Mouse (Mus musculus) stomach, embryonic 15.5 days (tissue): ENCODE results near the gene Sec11a. TPM values are rescaled to one million over a fixed set of nuclear protein-coding genes. Genes with fewer than 3 reads are reported as not detected.
A peak's percentile ranks its signal among the peaks of the same experiment; 100 is the strongest.

ENCODE experiments used
- ATAC-seq: fragments of 200-750 bp; cut with Nextera tagmentation; 2 replicates; pipeline ENCODE4 v1.8.0; 2017; ENCODE audit warnings: low read depth, moderate number of reproducible peaks, moderate TSS enrichment; ENCODE audit not compliant: insufficient read depth, low FRiP score
- H3K27ac ChIP-seq: fragments of 300-500 bp; sonication (generic); 2 replicates; pipeline ENCODE4 v1.5.1; 2015; ENCODE audit warnings: mild to moderate bottlenecking, inconsistent platforms
- H3K27me3 ChIP-seq: fragments of 300-500 bp; sonication (generic); replicated peaks from 2 replicates; pipeline ENCODE4 v1.6.1; 2015; ENCODE audit warnings: inconsistent platforms
- H3K36me3 ChIP-seq: fragments of 300-500 bp; sonication (generic); 2 replicates; pipeline ENCODE4 v1.6.1; 2015; ENCODE audit warnings: inconsistent platforms
- H3K4me1 ChIP-seq: fragments of 300-500 bp; sonication (generic); 2 replicates; pipeline ENCODE4 v1.6.1; 2015; ENCODE audit warnings: inconsistent platforms
- H3K4me2 ChIP-seq: fragments of 300-500 bp; sonication (generic); 2 replicates; pipeline ENCODE4 v1.6.1; 2015; ENCODE audit warnings: mild to moderate bottlenecking, inconsistent platforms
- H3K4me3 ChIP-seq: fragments of 300-500 bp; sonication (generic); replicated peaks from 2 replicates; pipeline ENCODE4 v1.5.1; 2015; ENCODE audit warnings: inconsistent platforms
- H3K9ac ChIP-seq: fragments of 300-500 bp; sonication (generic); 2 replicates; pipeline ENCODE4 v1.6.1; 2015; ENCODE audit warnings: inconsistent platforms
- H3K9me3 ChIP-seq: fragments of 300-500 bp; sonication (generic); 2 replicates; pipeline ENCODE4 v1.6.1; 2016; ENCODE audit warnings: inconsistent platforms
- WGBS: fragments of 180-500 bp; shearing (Covaris S2); methylation state at CpG from one replicate; pipeline ENCODE4 v1.1.7; 2015; 5-methylcytosine and 5-hydroxymethylcytosine counted together
- polyA plus RNA-seq: library from polyadenylated mRNA; unstranded; fragments of >200 nt; fragmentation: Nextera tagmentation; extraction: Ambion mirVana; gene quantifications from 2 replicates; pipeline ENCODE4 v1.2.1, GENCODE M21; 2015

Sec11a gene
- polyA plus RNA-seq, 1 experiment from 2014 or later, result 258 TPM

- Histone ChIP-seq H3K9me3 (no peaks in the 10 kb centered on the region), H3K9ac (no peak overlapping the region), H3K36me3 (peaks cover 55% of the 10 kb centered on the region), H3K27ac (no peak overlapping the region), H3K4me2 (no peak overlapping the region), H3K27me3 (no peaks in the 10 kb centered on the region), H3K4me3 (no peak overlapping the region), H3K4me1 (peaks cover 13% of the 10 kb centered on the region; the same call in 1 of the 2 replicates)
- ATAC-seq, result no peak
- WGBS, result 94% methylated on average over 15 of the region's 15 CpGs
Observed at GRCm38 (mm10) chr7:80893086-80893752, 54.4 kb downstream of the Sec11a start.

- WGBS, result 73% methylated on average over 13 of the region's 13 CpGs
- Histone ChIP-seq H3K9ac (no peak overlapping the region), H3K4me1 (peaks cover 13% of the 10 kb centered on the region; the same call in 1 of the 2 replicates), H3K27ac (peak overlapping the region; percentile 63; the same call in 1 of the 2 replicates), H3K36me3 (peaks cover 32% of the 10 kb centered on the region), H3K27me3 (no peaks in the 10 kb centered on the region), H3K4me2 (no peak overlapping the region), H3K9me3 (no peaks in the 10 kb centered on the region), H3K4me3 (no peak overlapping the region)
- no peak for ATAC-seq
Observed at GRCm38 (mm10) chr7:80889841-80890241, 57.7 kb downstream of the Sec11a start.

GRCm38 (mm10) chr7:80889021-80889511, 58.5 kb downstream of the Sec11a start:
- 38% methylated on average over 9 of the region's 9 CpGs for WGBS
- H3K36me3 ChIP-seq, result peaks cover 32% of the 10 kb centered on the region
- no peak overlapping the region for H3K4me2 ChIP-seq
- no peaks in the 10 kb centered on the region for H3K27me3 ChIP-seq
- H3K4me1 ChIP-seq, result peaks cover 13% of the 10 kb centered on the region; the same call in 1 of the 2 replicates
- peak; percentile 72 for ATAC-seq
- H3K9me3 ChIP-seq, result no peaks in the 10 kb centered on the region
- H3K27ac ChIP-seq, result peak overlapping the region; percentile 63; the same call in 1 of the 2 replicates
- no peak overlapping the region for H3K9ac ChIP-seq
- no peak overlapping the region for H3K4me3 ChIP-seq

GRCm38 (mm10) chr7:80888595-80888994, 59.0 kb downstream of the Sec11a start:
- Histone ChIP-seq H3K9ac (no peak overlapping the region), H3K4me2 (no peak overlapping the region), H3K9me3 (no peaks in the 10 kb centered on the region), H3K36me3 (peaks cover 31% of the 10 kb centered on the region), H3K27me3 (no peaks in the 10 kb centered on the region), H3K4me3 (no peak overlapping the region), H3K27ac (peak overlapping the region; percentile 63; the same call in 1 of the 2 replicates), H3K4me1 (peaks cover 13% of the 10 kb centered on the region; the same call in 1 of the 2 replicates)
- WGBS, result 64% methylated on average over 7 of the region's 7 CpGs
- ATAC-seq, result peak; percentile 28; the same call in 1 of the 2 replicates

- H3K4me2 ChIP-seq, result no peak overlapping the region
- H3K4me1 ChIP-seq, result peaks cover 13% of the 10 kb centered on the region; the same call in 1 of the 2 replicates
- H3K36me3 ChIP-seq, result peaks cover 3% of the 10 kb centered on the region
- H3K27ac ChIP-seq, result no peak overlapping the region
- no peaks in the 10 kb centered on the region for H3K27me3 ChIP-seq
- no peak overlapping the region for H3K9ac ChIP-seq
- H3K4me3 ChIP-seq, result no peak overlapping the region
- H3K9me3 ChIP-seq, result no peaks in the 10 kb centered on the region
- WGBS, result 13% methylated on average over 1 of the region's 1 CpGs
- ATAC-seq, result no peak
Observed at GRCm38 (mm10) chr7:80885666-80886065, 61.9 kb downstream of the Sec11a start.

- Histone ChIP-seq H3K9me3 (no peaks in the 10 kb centered on the region), H3K9ac (no peak overlapping the region), H3K36me3 (no peaks in the 10 kb centered on the region), H3K4me1 (no peaks in the 10 kb centered on the region), H3K27me3 (no peaks in the 10 kb centered on the region), H3K4me2 (peak overlapping the region; percentile 45), H3K4me3 (peak overlapping the region; percentile 16), H3K27ac (no peak overlapping the region)
- peak; percentile 92 for ATAC-seq
- 17% methylated on average over 14 of the region's 14 CpGs for WGBS
Observed at GRCm38 (mm10) chr7:80882830-80883505, 64.6 kb downstream of the Sec11a start.

- H3K4me3 ChIP-seq, result no peak overlapping the region
- ATAC-seq, result 0 out of 2 replicates have a peak, but pooled peaks have one; percentile 22
- no peak overlapping the region for H3K9ac ChIP-seq
- H3K4me1 ChIP-seq, result no peaks in the 10 kb centered on the region
- H3K27ac ChIP-seq, result no peak overlapping the region
- H3K27me3 ChIP-seq, result no peaks in the 10 kb centered on the region
- H3K9me3 ChIP-seq, result no peaks in the 10 kb centered on the region
- WGBS, result 62% methylated on average over 37 of the region's 37 CpGs
- peaks cover 32% of the 10 kb centered on the region for H3K36me3 ChIP-seq
- H3K4me2 ChIP-seq, result no peak overlapping the region
Observed at GRCm38 (mm10) chr7:80875727-80876126, 71.9 kb downstream of the Sec11a start.

- Histone ChIP-seq H3K9me3 (no peaks in the 10 kb centered on the region), H3K36me3 (peaks cover 42% of the 10 kb centered on the region), H3K4me2 (no peak overlapping the region), H3K27me3 (no peaks in the 10 kb centered on the region), H3K4me1 (no peaks in the 10 kb centered on the region), H3K27ac (no peak overlapping the region), H3K4me3 (no peak overlapping the region), H3K9ac (no peak overlapping the region)
- 92% methylated on average over 2 of the region's 2 CpGs for WGBS
- ATAC-seq, result no peak
Observed at GRCm38 (mm10) chr7:80873631-80874030, 73.9 kb downstream of the Sec11a start.

GRCm38 (mm10) chr7:80873038-80873437, 74.5 kb downstream of the Sec11a start:
- H3K27me3 ChIP-seq, result no peaks in the 10 kb centered on the region
- H3K36me3 ChIP-seq, result peaks cover 42% of the 10 kb centered on the region
- H3K4me3 ChIP-seq, result no peak overlapping the region
- no peaks in the 10 kb centered on the region for H3K9me3 ChIP-seq
- 78% methylated on average over 5 of the region's 5 CpGs for WGBS
- ATAC-seq, result no peak
- H3K9ac ChIP-seq, result no peak overlapping the region
- H3K4me2 ChIP-seq, result no peak overlapping the region
- no peak overlapping the region for H3K27ac ChIP-seq
- no peaks in the 10 kb centered on the region for H3K4me1 ChIP-seq

GRCm38 (mm10) chr7:80868686-80869085, 78.9 kb downstream of the Sec11a start:
- no peaks in the 10 kb centered on the region for H3K9me3 ChIP-seq
- ATAC-seq, result no peak
- no peak overlapping the region for H3K27ac ChIP-seq
- H3K36me3 ChIP-seq, result peaks cover 27% of the 10 kb centered on the region; the same call in 1 of the 2 replicates
- no peak overlapping the region for H3K4me2 ChIP-seq
- no peak overlapping the region for H3K4me3 ChIP-seq
- peaks cover 13% of the 10 kb centered on the region; the same call in 1 of the 2 replicates for H3K4me1 ChIP-seq
- WGBS, result 82% methylated on average over 2 of the region's 2 CpGs
- H3K9ac ChIP-seq, result no peak overlapping the region
- no peaks in the 10 kb centered on the region for H3K27me3 ChIP-seq

DNA sequence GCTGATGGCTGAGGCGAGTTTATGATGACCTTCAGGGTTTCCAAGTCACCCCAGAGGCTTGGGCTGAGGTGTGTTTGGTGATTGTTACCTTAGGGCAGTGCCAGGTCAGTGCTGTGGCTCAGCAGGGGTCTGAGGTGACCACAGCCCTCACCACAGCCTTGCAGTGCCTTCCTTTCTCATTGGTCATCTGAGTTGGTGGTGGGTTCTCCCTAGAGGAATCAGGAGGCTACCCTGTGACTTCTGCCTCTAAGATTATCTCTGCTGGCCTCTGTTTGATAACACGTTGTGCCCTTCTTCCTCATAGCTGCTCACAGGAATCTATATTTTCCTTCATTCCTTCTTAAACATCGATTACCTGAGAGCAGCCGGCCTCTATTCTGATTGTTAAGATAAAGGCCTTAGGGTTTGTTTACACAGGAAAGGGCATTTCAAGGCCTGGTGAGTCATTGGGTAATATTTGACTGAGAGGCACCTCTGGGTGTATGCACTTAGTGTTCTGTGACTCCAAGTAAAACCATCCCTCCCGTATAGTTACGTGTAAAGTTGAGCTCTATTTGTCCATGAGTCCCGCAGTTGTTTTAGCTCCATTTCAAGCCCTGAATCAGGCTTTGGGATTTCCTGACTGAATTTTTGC, 80.9 kb downstream of the Sec11a start:
- Histone ChIP-seq H3K27me3 (no peaks in the 10 kb centered on the region), H3K9ac (no peak overlapping the region), H3K4me1 (peaks cover 26% of the 10 kb centered on the region; the same call in 1 of the 2 replicates), H3K4me2 (peak overlapping the region; percentile 32; the same call in 1 of the 2 replicates), H3K4me3 (no peak overlapping the region), H3K27ac (peak overlapping the region; percentile 83), H3K9me3 (no peaks in the 10 kb centered on the region), H3K36me3 (peaks cover 22% of the 10 kb centered on the region; the same call in 1 of the 2 replicates)
- 41% methylated on average over 7 of the region's 7 CpGs for WGBS
- peak; percentile 88 for ATAC-seq
